Mouse (Mus musculus) adrenal gland, postnatal 14 days (tissue): ENCODE data around the gene Gldn. TPM values are rescaled to one million over a fixed set of nuclear protein-coding genes. Genes with fewer than 3 reads are reported as not detected.

Source experiments
- total RNA-seq: library from RNA; stranded (reverse); gene quantifications from 2 replicates; pipeline ENCODE4 v1.2.3, GENCODE M21; 2021

Gldn gene
- total RNA-seq, 1 experiment from 2014 or later = 5.4 TPM

Other genes with a start within 250 kb of the Gldn start
- 0.56 TPM in 1 of 2 replicates, not detected in the other for gene Tnfaip8l3, start 218.1 kb upstream of the Gldn start, total RNA-seq
- not detected in 2 replicates for gene Cyp19a1, start 18.4 kb upstream of the Gldn start, total RNA-seq
- 13.8 and 17.0 TPM in 2 replicates for gene Dmxl2, start 215.1 kb downstream of the Gldn start, total RNA-seq